Mouse (Mus musculus): ENCODE measurements around the gene Ciao1. TPM values are rescaled to one million over a fixed set of nuclear protein-coding genes. Genes with fewer than 3 reads are reported as not detected.
A peak's percentile ranks its signal among the peaks of the same experiment; 100 is the strongest.

The Ciao1 gene
- polyA plus RNA-seq, 1 experiment: 53.9 TPM

GRCm38 (mm10) chr2:127251457-127251856, 3.8 kb upstream of the Ciao1 start:
- Histone ChIP-seq H3K27me3 (ENCODE audit: control insufficient read depth, insufficient read depth, insufficient read length) (no peaks in the 10 kb centered on the region), H3ac (ENCODE audit: control insufficient read depth, insufficient read length) (no peak overlapping the region), H3K36me3 (ENCODE audit: control insufficient read depth, insufficient read depth) (no peaks in the 10 kb centered on the region), H3K4me2 (ENCODE audit: low read depth) (peak overlapping the region; percentile 25), H3K4me3 (no peak overlapping the region), H3K79me2 (ENCODE audit: control insufficient read depth, insufficient read depth) (peaks cover 23% of the 10 kb centered on the region)
- no peak for TF ChIP-seq SRF (IDR thresholded peaks at IDR 0.05; ENCODE audit: control insufficient read depth, insufficient read length, low read depth)
- no peak for TF ChIP-seq CEBPB (IDR thresholded peaks at IDR 0.05; ENCODE audit: insufficient read depth, poor library complexity, severe bottlenecking)
- TF ChIP-seq POLR2A (IDR thresholded peaks at IDR 0.05; ENCODE audit: insufficient read length, low read depth): no peak
- TF ChIP-seq TCF12 (IDR thresholded peaks at IDR 0.05; ENCODE audit: insufficient read depth, poor library complexity, severe bottlenecking): no peak
- TF ChIP-seq E2F4 (IDR thresholded peaks at IDR 0.05; ENCODE audit: insufficient read depth): no peak
- TF ChIP-seq USF1 (IDR thresholded peaks at IDR 0.05; ENCODE audit: low read depth): no peak
- TF ChIP-seq MYOD1 (IDR thresholded peaks at IDR 0.05; ENCODE audit: control insufficient read depth in 1 of 3, insufficient read length in 2 of 3, low read depth in 2 of 3): no peak
- no peak for TF ChIP-seq MYOG (IDR thresholded peaks at IDR 0.05; ENCODE audit: control insufficient read depth in 1 of 3, insufficient read depth in 1 of 3, insufficient read length in 2 of 3, low read depth in 2 of 3)
- TF ChIP-seq TCF3 (IDR thresholded peaks at IDR 0.05; ENCODE audit: insufficient read length, low read depth): no peak
- TF ChIP-seq REST (IDR thresholded peaks at IDR 0.05; ENCODE audit: insufficient read depth, insufficient read length): no peak
- TF ChIP-seq MAX (IDR thresholded peaks at IDR 0.05; ENCODE audit: low read depth): no peak
- TF ChIP-seq POLR2AphosphoS2 (IDR thresholded peaks at IDR 0.05; ENCODE audit: insufficient read length, low read depth): no peak

GRCm38 (mm10) chr2:127250291-127251008, 2.8 kb upstream of the Ciao1 start:
- Histone ChIP-seq H3K4me2 (ENCODE audit: low read depth) (peak overlapping the region; percentile 30), H3K79me2 (ENCODE audit: control insufficient read depth, insufficient read depth) (peaks cover 23% of the 10 kb centered on the region)
- no peak for TF ChIP-seq POLR2A (IDR thresholded peaks at IDR 0.05; ENCODE audit: insufficient read length, low read depth)
- no peak for TF ChIP-seq TCF12 (IDR thresholded peaks at IDR 0.05; ENCODE audit: insufficient read depth, poor library complexity, severe bottlenecking)
- no peak for TF ChIP-seq SRF (IDR thresholded peaks at IDR 0.05; ENCODE audit: control insufficient read depth, insufficient read length, low read depth)
- TF ChIP-seq USF1 (IDR thresholded peaks at IDR 0.05; ENCODE audit: low read depth): no peak

GRCm38 (mm10) chr2:127248334-127249004, 853 bp upstream of the Ciao1 start:
- Histone ChIP-seq H3ac (ENCODE audit: control insufficient read depth, insufficient read length) (peak overlapping the region; percentile 48), H3K36me3 (ENCODE audit: control insufficient read depth, insufficient read depth) (no peaks in the 10 kb centered on the region), H3K4me3 (peak overlapping the region; percentile 97), H3K27me3 (ENCODE audit: control insufficient read depth, insufficient read depth, insufficient read length) (no peaks in the 10 kb centered on the region), H3K4me2 (ENCODE audit: low read depth) (peak overlapping the region; percentile 94), H3K79me2 (ENCODE audit: control insufficient read depth, insufficient read depth) (peaks cover 23% of the 10 kb centered on the region)
- TF ChIP-seq REST (IDR thresholded peaks at IDR 0.05; ENCODE audit: insufficient read depth, insufficient read length): no peak
- no peak for TF ChIP-seq CEBPB (IDR thresholded peaks at IDR 0.05; ENCODE audit: insufficient read depth, poor library complexity, severe bottlenecking)
- TF ChIP-seq POLR2A (IDR thresholded peaks at IDR 0.05; ENCODE audit: insufficient read length, low read depth): peak; percentile 30
- TF ChIP-seq MYOD1 (IDR thresholded peaks at IDR 0.05; ENCODE audit: control insufficient read depth in 1 of 3, insufficient read length in 2 of 3, low read depth in 2 of 3): peak in 1 of 3 experiments; percentile 35
- TF ChIP-seq POLR2AphosphoS2 (IDR thresholded peaks at IDR 0.05; ENCODE audit: insufficient read length, low read depth): no peak
- no peak for TF ChIP-seq USF1 (IDR thresholded peaks at IDR 0.05; ENCODE audit: low read depth)

More at GRCm38 (mm10) chr2:127250291-127251008, 2.8 kb upstream of the Ciao1 start:
- H3K4me3 ChIP-seq: no peak overlapping the region
- no peaks in the 10 kb centered on the region for H3K36me3 ChIP-seq (ENCODE audit: control insufficient read depth, insufficient read depth)
- no peak overlapping the region for H3ac ChIP-seq (ENCODE audit: control insufficient read depth, insufficient read length)
- no peaks in the 10 kb centered on the region for H3K27me3 ChIP-seq (ENCODE audit: control insufficient read depth, insufficient read depth, insufficient read length)

- no peaks in the 10 kb centered on the region for H3K79me2 ChIP-seq (ENCODE audit: control insufficient read depth, insufficient read depth)
- H3K4me3 ChIP-seq: no peak overlapping the region
- no peaks in the 10 kb centered on the region for H3K27me3 ChIP-seq (ENCODE audit: control insufficient read depth, insufficient read depth, insufficient read length)
- peaks cover 49% of the 10 kb centered on the region for H3K36me3 ChIP-seq (ENCODE audit: control insufficient read depth, insufficient read depth)
- no peak overlapping the region for H3K4me2 ChIP-seq (ENCODE audit: low read depth)
- TF ChIP-seq POLR2AphosphoS2 (IDR thresholded peaks at IDR 0.05; ENCODE audit: insufficient read length, low read depth) (no peak), CEBPB (IDR thresholded peaks at IDR 0.05; ENCODE audit: insufficient read depth, poor library complexity, severe bottlenecking) (no peak)
- no peak overlapping the region for H3ac ChIP-seq (ENCODE audit: control insufficient read depth, insufficient read length)
Measured at GRCm38 (mm10) chr2:127240065-127240464, 7.6 kb downstream of the Ciao1 start.

- H3K79me2 ChIP-seq (ENCODE audit: control insufficient read depth, insufficient read depth): no peaks in the 10 kb centered on the region
- H3K4me2 ChIP-seq (ENCODE audit: low read depth): no peak overlapping the region
- TF ChIP-seq MYOG (IDR thresholded peaks at IDR 0.05; ENCODE audit: control insufficient read depth in 1 of 3, insufficient read depth in 1 of 3, insufficient read length in 2 of 3, low read depth in 2 of 3) (no peak), POLR2A (IDR thresholded peaks at IDR 0.05; ENCODE audit: insufficient read length, low read depth) (no peak), USF1 (IDR thresholded peaks at IDR 0.05; ENCODE audit: low read depth) (no peak), MAX (IDR thresholded peaks at IDR 0.05; ENCODE audit: low read depth) (no peak), SRF (IDR thresholded peaks at IDR 0.05; ENCODE audit: control insufficient read depth, insufficient read length, low read depth) (no peak), REST (IDR thresholded peaks at IDR 0.05; ENCODE audit: insufficient read depth, insufficient read length) (no peak), POLR2AphosphoS2 (IDR thresholded peaks at IDR 0.05; ENCODE audit: insufficient read length, low read depth) (no peak), CEBPB (IDR thresholded peaks at IDR 0.05; ENCODE audit: insufficient read depth, poor library complexity, severe bottlenecking) (no peak), MYOD1 (IDR thresholded peaks at IDR 0.05; ENCODE audit: control insufficient read depth in 1 of 3, insufficient read length in 2 of 3, low read depth in 2 of 3) (no peak)
- H3K4me3 ChIP-seq: no peak overlapping the region
- no peak overlapping the region for H3ac ChIP-seq (ENCODE audit: control insufficient read depth, insufficient read length)
- H3K27me3 ChIP-seq (ENCODE audit: control insufficient read depth, insufficient read depth, insufficient read length): no peaks in the 10 kb centered on the region
- peaks cover 55% of the 10 kb centered on the region for H3K36me3 ChIP-seq (ENCODE audit: control insufficient read depth, insufficient read depth)
Measured at GRCm38 (mm10) chr2:127237897-127238610, 9.6 kb downstream of the Ciao1 start.
